Mouse (Mus musculus) stomach, embryonic 16.5 days (tissue): ENCODE data around the gene Wdfy4. TPM values are rescaled to one million over a fixed set of nuclear protein-coding genes. Genes with fewer than 3 reads are reported as not detected.

Experiments used
- ATAC-seq: fragments of 200-750 bp; cut with Nextera tagmentation; 2 replicates; pipeline ENCODE4 v1.8.0; 2017; ENCODE audit warnings: moderate number of reproducible peaks, moderate TSS enrichment; ENCODE audit not compliant: insufficient read depth, low FRiP score
- H3K27ac ChIP-seq: fragments of 300-500 bp; sonication (generic); 2 replicates; pipeline ENCODE4 v1.5.1; 2014; ENCODE audit warnings: low read length
- H3K27me3 ChIP-seq: fragments of 300-500 bp; sonication (generic); 2 replicates; pipeline ENCODE4 v1.6.1; 2014; ENCODE audit warnings: low read length, control low read depth, mixed read lengths; ENCODE audit not compliant: control insufficient read depth, insufficient read depth
- H3K36me3 ChIP-seq: fragments of 300-500 bp; sonication (generic); 2 replicates; pipeline ENCODE4 v1.6.1; 2014; ENCODE audit warnings: low read length; ENCODE audit not compliant: control insufficient read depth, insufficient read depth
- H3K4me1 ChIP-seq: fragments of 300-500 bp; sonication (generic); 2 replicates; pipeline ENCODE4 v1.6.1; 2014; ENCODE audit warnings: low read length, control low read depth, mixed read lengths; ENCODE audit not compliant: control insufficient read depth, insufficient read depth
- H3K4me2 ChIP-seq: fragments of 300-500 bp; sonication (generic); 2 replicates; pipeline ENCODE4 v1.6.1; 2014; ENCODE audit warnings: low read depth, low read length, mixed read lengths
- H3K4me3 ChIP-seq: fragments of 300-500 bp; sonication (generic); replicated peaks from 2 replicates; pipeline ENCODE4 v1.5.1; 2014; ENCODE audit warnings: mild to moderate bottlenecking, low read length
- H3K9ac ChIP-seq: fragments of 300-500 bp; sonication (generic); 2 replicates; pipeline ENCODE4 v1.6.1; 2014; ENCODE audit warnings: low read length
- H3K9me3 ChIP-seq: fragments of 300-500 bp; sonication (generic); replicated peaks from 2 replicates; pipeline ENCODE4 v1.6.1; 2016; ENCODE audit warnings: low read length, control low read depth; ENCODE audit not compliant: control insufficient read depth
- WGBS: fragments of 180-500 bp; shearing (Covaris S2); extraction: QIAGEN DNeasy Blood & Tissue Kit; methylation state at CpG from one replicate; pipeline ENCODE4 v1.1.7; 2014; 5-methylcytosine and 5-hydroxymethylcytosine counted together
- polyA plus RNA-seq: library from polyadenylated mRNA; unstranded; fragments of >200 nt; fragmentation: Nextera tagmentation; extraction: Ambion mirVana; gene quantifications from 2 replicates; pipeline ENCODE4 v1.2.1, GENCODE M21; 2015

The Wdfy4 gene
- polyA plus RNA-seq, 1 experiment from 2014 or later, result 1.4 TPM

GRCm38 (mm10) chr14:33202161-33202560 lies 16.9 kb upstream of the Wdfy4 start:
- no peaks in the 10 kb centered on the region for H3K36me3 ChIP-seq
- H3K4me3 ChIP-seq, result no peak overlapping the region
- H3K4me2 ChIP-seq, result no peak overlapping the region
- no peaks in the 10 kb centered on the region for H3K4me1 ChIP-seq
- H3K27me3 ChIP-seq, result no peaks in the 10 kb centered on the region
- WGBS, result 74% methylated on average over 4 of the region's 4 CpGs
- H3K9me3 ChIP-seq, result no peaks in the 10 kb centered on the region
- ATAC-seq, result no peak
- no peak overlapping the region for H3K27ac ChIP-seq
- H3K9ac ChIP-seq, result no peak overlapping the region

GRCm38 (mm10) chr14:33194241-33194640 lies 8.9 kb upstream of the Wdfy4 start:
- WGBS, result 68% methylated on average over 3 of the region's 3 CpGs

DNA sequence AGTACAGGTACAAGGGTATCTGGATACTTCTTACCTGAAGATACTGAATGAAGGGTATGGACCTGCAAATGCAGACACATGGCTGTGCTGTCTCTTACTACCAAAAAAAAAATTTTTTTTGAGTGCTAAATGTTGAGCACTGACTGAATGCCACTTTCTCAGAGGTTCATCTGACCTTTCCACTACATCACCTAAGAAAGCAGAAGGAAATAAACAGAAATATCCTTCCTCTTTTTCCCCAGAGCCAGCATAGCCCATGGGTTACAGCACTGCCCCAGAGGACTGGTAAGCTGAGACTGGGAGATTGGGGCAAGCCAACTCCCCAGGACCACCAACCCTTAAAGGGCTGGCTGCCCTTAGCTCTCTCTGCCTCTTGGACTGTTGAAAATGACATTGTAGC lies 8.5 kb upstream of the Wdfy4 start:
- no peak overlapping the region for H3K4me2 ChIP-seq
- H3K27ac ChIP-seq, result no peak overlapping the region
- no peak for ATAC-seq
- no peak overlapping the region for H3K9ac ChIP-seq
- H3K9me3 ChIP-seq, result no peaks in the 10 kb centered on the region
- no peaks in the 10 kb centered on the region for H3K4me1 ChIP-seq
- no peaks in the 10 kb centered on the region for H3K27me3 ChIP-seq
- no peaks in the 10 kb centered on the region for H3K36me3 ChIP-seq
- no peak overlapping the region for H3K4me3 ChIP-seq

More at GRCm38 (mm10) chr14:33194241-33194640, 8.9 kb upstream of the Wdfy4 start:
- Histone ChIP-seq H3K4me3 (no peak overlapping the region), H3K4me1 (no peaks in the 10 kb centered on the region), H3K27ac (no peak overlapping the region), H3K9ac (no peak overlapping the region), H3K4me2 (no peak overlapping the region), H3K27me3 (no peaks in the 10 kb centered on the region), H3K36me3 (no peaks in the 10 kb centered on the region), H3K9me3 (no peaks in the 10 kb centered on the region)
- no peak for ATAC-seq

GRCm38 (mm10) chr14:33190646-33191045 lies 5.3 kb upstream of the Wdfy4 start:
- no peaks in the 10 kb centered on the region for H3K27me3 ChIP-seq
- H3K9me3 ChIP-seq, result no peaks in the 10 kb centered on the region
- no peak overlapping the region for H3K27ac ChIP-seq
- no peak overlapping the region for H3K4me2 ChIP-seq
- WGBS, result 64% methylated on average over 1 of the region's 1 CpGs
- ATAC-seq, result no peak
- H3K36me3 ChIP-seq, result no peaks in the 10 kb centered on the region
- H3K4me1 ChIP-seq, result no peaks in the 10 kb centered on the region
- H3K9ac ChIP-seq, result no peak overlapping the region
- H3K4me3 ChIP-seq, result no peak overlapping the region

DNA sequence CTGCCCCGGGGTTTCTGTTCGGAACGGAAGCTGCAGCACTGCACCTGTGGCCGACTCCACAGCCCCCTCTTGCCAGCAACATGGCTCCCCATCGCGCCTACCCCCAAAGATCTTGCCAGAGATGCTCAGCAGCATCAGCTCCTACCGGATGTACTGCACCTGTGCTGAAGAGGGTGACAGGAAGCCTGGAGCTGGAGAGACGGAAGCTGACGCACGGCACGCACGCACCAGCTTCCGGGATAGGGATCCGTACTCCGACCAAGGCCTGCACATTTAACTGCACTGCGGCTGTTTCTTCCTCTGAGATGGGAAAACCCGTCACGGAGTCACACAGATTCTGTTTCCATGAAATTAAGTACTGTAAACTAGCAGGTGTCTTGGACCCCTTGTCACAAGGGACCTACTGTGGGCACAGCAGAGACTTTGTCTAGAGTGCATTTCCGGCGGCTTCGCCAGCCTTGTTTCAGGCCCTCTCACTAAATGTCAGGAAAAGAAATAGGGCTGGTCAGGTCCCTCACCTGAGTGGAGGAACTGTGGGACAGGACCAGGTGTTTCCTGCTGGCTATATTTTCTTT lies 4.6 kb upstream of the Wdfy4 start:
- ATAC-seq, result no peak
- H3K4me3 ChIP-seq, result no peak overlapping the region
- no peak overlapping the region for H3K27ac ChIP-seq
- H3K9ac ChIP-seq, result no peak overlapping the region
- H3K9me3 ChIP-seq, result no peaks in the 10 kb centered on the region
- 92% methylated on average over 21 of the region's 21 CpGs for WGBS
- no peaks in the 10 kb centered on the region for H3K36me3 ChIP-seq
- no peaks in the 10 kb centered on the region for H3K27me3 ChIP-seq
- no peaks in the 10 kb centered on the region for H3K4me1 ChIP-seq
- H3K4me2 ChIP-seq, result no peak overlapping the region

- Histone ChIP-seq H3K4me1 (no peaks in the 10 kb centered on the region), H3K27ac (no peak overlapping the region), H3K27me3 (no peaks in the 10 kb centered on the region), H3K4me3 (no peak overlapping the region), H3K9me3 (no peaks in the 10 kb centered on the region), H3K9ac (no peak overlapping the region), H3K4me2 (no peak overlapping the region), H3K36me3 (no peaks in the 10 kb centered on the region)
- WGBS, result 66% methylated on average over 10 of the region's 10 CpGs
- no peak for ATAC-seq
These were observed 3.9 kb upstream of the Wdfy4 start for GRCm38 (mm10) chr14:33189230-33189629.

DNA sequence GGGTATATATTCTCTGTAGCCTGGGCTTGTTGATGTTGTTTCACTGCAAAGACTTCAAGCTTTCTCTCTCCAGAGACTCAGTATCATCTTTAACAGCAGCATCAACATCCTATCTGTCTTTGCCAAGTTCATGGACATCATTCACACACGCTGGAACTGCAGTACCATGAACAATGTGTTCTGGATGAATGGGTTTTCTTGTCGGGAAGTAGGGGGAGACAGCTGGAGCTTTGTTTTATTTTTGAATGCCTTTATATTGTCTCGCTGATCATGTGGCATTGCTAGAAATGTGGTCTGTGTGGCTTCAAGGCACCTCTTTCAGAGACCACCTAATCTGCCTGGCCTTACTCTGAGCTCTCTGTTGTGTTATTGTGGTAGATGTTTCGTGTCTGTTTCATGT lies 1.9 kb upstream of the Wdfy4 start:
- ATAC-seq, result no peak
- H3K9ac ChIP-seq, result no peak overlapping the region
- no peaks in the 10 kb centered on the region for H3K27me3 ChIP-seq
- 43% methylated on average over 4 of the region's 4 CpGs for WGBS
- H3K4me1 ChIP-seq, result no peaks in the 10 kb centered on the region
- no peaks in the 10 kb centered on the region for H3K36me3 ChIP-seq
- H3K4me2 ChIP-seq, result no peak overlapping the region
- H3K4me3 ChIP-seq, result no peak overlapping the region
- H3K27ac ChIP-seq, result no peak overlapping the region
- no peaks in the 10 kb centered on the region for H3K9me3 ChIP-seq

DNA sequence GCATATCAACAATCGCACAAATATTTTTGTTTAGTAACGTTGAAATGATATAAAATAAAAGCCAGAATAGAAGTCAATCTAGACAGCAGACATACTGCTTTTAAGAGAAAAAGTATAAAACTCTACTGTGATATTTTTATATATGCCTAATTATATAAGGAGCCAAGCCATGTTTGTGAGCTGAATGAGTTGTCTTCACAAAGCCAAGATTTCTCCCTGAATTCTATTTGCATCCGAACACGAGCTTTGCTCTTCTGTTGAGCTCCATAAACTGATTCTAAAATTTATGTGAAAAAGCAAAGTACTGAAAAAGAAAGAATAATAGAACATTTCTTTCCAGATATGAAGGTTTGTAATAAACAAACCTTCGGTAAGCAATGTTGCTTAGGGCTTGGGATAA lies 5.2 kb downstream of the Wdfy4 start:
- Histone ChIP-seq H3K4me3 (no peak overlapping the region), H3K9ac (no peak overlapping the region), H3K36me3 (no peaks in the 10 kb centered on the region), H3K4me1 (no peaks in the 10 kb centered on the region), H3K27me3 (no peaks in the 10 kb centered on the region), H3K27ac (no peak overlapping the region), H3K9me3 (no peaks in the 10 kb centered on the region), H3K4me2 (no peak overlapping the region)
- ATAC-seq, result no peak
- WGBS, result 83% methylated on average over 5 of the region's 5 CpGs

GRCm38 (mm10) chr14:33175059-33175821 lies 10.1 kb downstream of the Wdfy4 start:
- no peak overlapping the region for H3K9ac ChIP-seq
- no peak overlapping the region for H3K4me3 ChIP-seq

More at GRCm38 (mm10) chr14:33175059-33175821, 10.1 kb downstream of the Wdfy4 start:
- Histone ChIP-seq H3K27ac (no peak overlapping the region), H3K27me3 (no peaks in the 10 kb centered on the region), H3K4me1 (no peaks in the 10 kb centered on the region), H3K9me3 (no peaks in the 10 kb centered on the region), H3K36me3 (no peaks in the 10 kb centered on the region), H3K4me2 (no peak overlapping the region)
- no peak for ATAC-seq
- WGBS, result 78% methylated on average over 4 of the region's 4 CpGs
